ENCODE assay signal across 8 mouse cellular contexts in genomic region chr15:101298550-101298949, GRCm38 (mm10). TPM values are rescaled to one million over a fixed set of nuclear protein-coding genes. Genes with fewer than 3 reads are reported as not detected.
DNase-seq lines count a peak whose midpoint lies in the region; ATAC-seq lines count a peak whose summit lies in the region.

No protein-coding gene starts in this region.

- peaks cover 7% of the 10 kb centered on the region for H3K4me1 ChIP-seq in hindbrain, embryonic 12.5 days
- H3K4me1 ChIP-seq in midbrain, embryonic 11.5 days (ENCODE audit: control insufficient read depth, insufficient read depth, low read length), result no peaks in the 10 kb centered on the region

- H3K9ac ChIP-seq in hindbrain, embryonic 12.5 days, result peak overlapping the region; percentile 49
- 0 out of 2 replicates have a peak overlapping the region, but pooled peaks have one; percentile 25 for H3K9ac ChIP-seq in midbrain, embryonic 11.5 days (ENCODE audit: low read length)

- H3K27ac ChIP-seq in hindbrain, embryonic 12.5 days, result no peak overlapping the region
- H3K27ac ChIP-seq in midbrain, embryonic 11.5 days (ENCODE audit: low read depth, low read length), result no peak overlapping the region

- ATAC-seq in hindbrain, embryonic 12.5 days (ENCODE audit: low FRiP score), result no peak
- no peak for ATAC-seq in midbrain, embryonic 11.5 days (ENCODE audit: low FRiP score)

- no peak overlapping the region for H3K4me3 ChIP-seq in hindbrain, embryonic 12.5 days
- H3K4me3 ChIP-seq in midbrain, embryonic 11.5 days (ENCODE audit: low read depth, low read length), result no peak overlapping the region

- H3K27me3 ChIP-seq in hindbrain, embryonic 12.5 days, result no peaks in the 10 kb centered on the region
- H3K27me3 ChIP-seq in midbrain, embryonic 11.5 days (ENCODE audit: control insufficient read depth, insufficient read depth, low read length), result no peaks in the 10 kb centered on the region

- peak; percentile 57 for DNase-seq in kidney, postnatal 10 days
- DNase-seq in kidney, postnatal 14 days, result no peak
- DNase-seq in embryo, embryonic 9.5 days (ENCODE audit: extremely low spot score), result peak; percentile 42
- peak; percentile 89 for DNase-seq in midbrain, embryonic 11.5 days (ENCODE audit: low spot score, missing footprints)
- DNase-seq in right cerebral cortex, postnatal 4 days, result no peak
- no peak for DNase-seq in spleen, postnatal 4 days (ENCODE audit: low spot score in 2 of 2)
- no peak for DNase-seq in adrenal gland, postnatal 10 days

- H3K4me2 ChIP-seq in hindbrain, embryonic 12.5 days (replicated peaks), result peak overlapping the region; percentile 35
- peak overlapping the region; percentile 23 for H3K4me2 ChIP-seq in midbrain, embryonic 11.5 days

- no peaks in the 10 kb centered on the region for H3K36me3 ChIP-seq in hindbrain, embryonic 12.5 days
- no peaks in the 10 kb centered on the region for H3K36me3 ChIP-seq in midbrain, embryonic 11.5 days (ENCODE audit: control insufficient read depth, insufficient read depth, low read length)

- 16% methylated on average over 7 of the region's 7 CpGs for WGBS in hindbrain, embryonic 12.5 days
- 15% methylated on average over 7 of the region's 7 CpGs for WGBS in midbrain, embryonic 11.5 days

- H3K9me3 ChIP-seq in hindbrain, embryonic 12.5 days (replicated peaks), result no peaks in the 10 kb centered on the region
- no peaks in the 10 kb centered on the region for H3K9me3 ChIP-seq in midbrain, embryonic 11.5 days (ENCODE audit: control insufficient read depth, low read length)

RNA-seq across cellular contexts. Expression of gene 6030408B16Rik, which starts 5.5 kb away (rescaled TPM):
- 0.31 and 0.87 TPM in 2 replicates for polyA plus RNA-seq in hindbrain, embryonic 12.5 days (2016; fragmentation: Nextera tagmentation; extraction: Ambion mirVana)
- 0.33 TPM in 1 of 2 replicates, not detected in the other for polyA plus RNA-seq in midbrain, embryonic 11.5 days (2014; fragmentation: Nextera tagmentation; extraction: Ambion mirVana)
- total RNA-seq in adrenal gland, postnatal 10 days (2021), result 1 to 10 TPM; 1.0 to 2.4 TPM

RNA-seq across cellular contexts. Expression of gene Atg101, which starts 14.5 kb away (rescaled TPM):
- polyA plus RNA-seq in hindbrain, embryonic 12.5 days (2016; fragmentation: Nextera tagmentation; extraction: Ambion mirVana), result 62.0 and 66.5 TPM in 2 replicates
- 57.9 and 67.4 TPM in 2 replicates for polyA plus RNA-seq in midbrain, embryonic 11.5 days (2014; fragmentation: Nextera tagmentation; extraction: Ambion mirVana)
- 100 to 1,000 TPM in 1 of 2 experiments, 10 to 100 TPM in 1; 36.6 to 103 TPM for total RNA-seq in adrenal gland, postnatal 10 days (2021)

RNA-seq across cellular contexts. Expression of gene Nr4a1, which starts 44.5 kb away (rescaled TPM):
- polyA plus RNA-seq in hindbrain, embryonic 12.5 days (2016; fragmentation: Nextera tagmentation; extraction: Ambion mirVana), result 4.4 and 5.5 TPM in 2 replicates
- polyA plus RNA-seq in midbrain, embryonic 11.5 days (2014; fragmentation: Nextera tagmentation; extraction: Ambion mirVana), result 1.3 TPM in 2 replicates
- 100 to 1,000 TPM in 1 of 2 experiments, 10 to 100 TPM in 1; 95.8 to 589 TPM for total RNA-seq in adrenal gland, postnatal 10 days (2021)

Comparison
In these comparisons a context has a peak if more than half of its experiments do, and no peak if none do; other contexts are left out.
1. DNase-seq: peak in kidney, postnatal 10 days (single experiment), embryo, embryonic 9.5 days (single experiment) and midbrain, embryonic 11.5 days (single experiment); none in kidney, postnatal 14 days (single experiment), right cerebral cortex, postnatal 4 days (single experiment), spleen, postnatal 4 days (0 of 2) and adrenal gland, postnatal 10 days (single experiment).